Mouse (Mus musculus): ENCODE data around the gene Dip2b.

DNA sequence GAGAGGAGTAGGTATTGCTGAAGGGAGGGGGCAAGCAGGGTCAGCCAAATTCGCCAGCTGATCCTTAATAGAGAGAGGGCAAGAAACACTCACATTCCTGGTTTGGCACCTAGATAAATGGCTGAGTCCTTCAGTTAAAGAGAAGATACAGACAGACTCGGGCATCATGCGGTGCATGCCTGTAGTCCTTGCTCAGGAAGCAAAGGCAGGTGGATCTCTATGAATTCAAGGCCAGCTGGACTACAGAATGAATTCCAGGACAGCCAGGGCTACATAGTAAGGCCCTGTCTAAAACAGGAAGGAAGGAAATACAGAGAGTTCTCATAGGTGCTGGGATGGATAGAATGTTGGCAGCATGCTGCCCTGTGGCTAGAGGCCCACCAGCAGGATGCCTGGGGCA, 128.0 kb downstream of the Dip2b start:
- TF ChIP-seq CTCF (IDR thresholded peaks at IDR 0.05; ENCODE audit: borderline replicate concordance, insufficient read depth, low read depth, low read length) = no peak
- no peak for TF ChIP-seq POLR2A (IDR thresholded peaks at IDR 0.05; ENCODE audit: borderline replicate concordance, insufficient read depth, low read length)
